Mouse (Mus musculus): Measurements from ENCODE around the gene Bicra. TPM values are rescaled to one million over a fixed set of nuclear protein-coding genes. Genes with fewer than 3 reads are reported as not detected.
A peak's percentile ranks its signal among the peaks of the same experiment; 100 is the strongest.

Gene Bicra
- polyA plus RNA-seq, 1 experiment from 2014 or later: 10.3 TPM

DNA sequence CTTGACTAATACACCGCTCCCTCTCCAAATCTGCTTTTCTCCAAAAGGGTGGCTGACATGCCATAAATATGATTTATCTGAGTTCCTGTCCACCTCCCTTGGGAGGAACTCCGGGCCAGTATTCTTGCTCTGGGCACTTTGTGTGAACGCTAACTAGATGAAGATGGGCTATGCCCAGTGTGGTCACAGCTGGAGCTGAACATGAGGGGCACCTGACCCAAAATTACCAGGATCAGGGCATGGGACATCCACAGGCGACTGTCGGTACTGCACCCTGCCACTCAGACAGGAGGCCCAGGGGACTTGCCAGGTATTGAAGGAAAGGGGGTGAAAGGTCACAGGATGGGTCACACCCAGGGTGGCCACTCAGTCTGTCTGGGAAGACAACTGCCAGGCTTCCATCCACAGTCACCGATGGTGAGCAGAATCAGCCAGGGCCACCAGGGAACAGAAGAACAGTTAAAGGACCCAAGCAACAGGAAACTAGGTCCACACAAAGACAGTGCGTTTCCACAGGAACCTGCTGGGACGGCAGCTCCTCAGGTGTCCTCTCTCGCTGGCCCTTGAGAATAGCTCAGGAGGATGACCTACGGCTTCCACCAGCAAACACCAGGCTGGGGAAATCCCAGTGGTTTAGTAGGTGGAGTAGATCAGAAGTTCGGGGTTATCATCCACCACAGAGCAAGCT is 35.0 kb downstream of the Bicra start:
- Histone ChIP-seq H3K9ac (no peak overlapping the region), H3K9me3 (replicated peaks) (no peaks in the 10 kb centered on the region), H3K27me3 (no peaks in the 10 kb centered on the region), H3K27ac (replicated peaks) (no peak overlapping the region), H3K4me2 (replicated peaks) (no peak overlapping the region), H3K4me1 (peaks cover 14% of the 10 kb centered on the region), H3K4me3 (replicated peaks) (no peak overlapping the region), H3K36me3 (0 out of 2 replicates have a peak, but pooled peaks cover 8% of the 10 kb centered on the region)
- no peak for ATAC-seq (ENCODE audit: insufficient number of reproducible peaks, low FRiP score, low TSS enrichment, low read depth)
- 83% methylated on average over 11 of the region's 11 CpGs for WGBS

DNA sequence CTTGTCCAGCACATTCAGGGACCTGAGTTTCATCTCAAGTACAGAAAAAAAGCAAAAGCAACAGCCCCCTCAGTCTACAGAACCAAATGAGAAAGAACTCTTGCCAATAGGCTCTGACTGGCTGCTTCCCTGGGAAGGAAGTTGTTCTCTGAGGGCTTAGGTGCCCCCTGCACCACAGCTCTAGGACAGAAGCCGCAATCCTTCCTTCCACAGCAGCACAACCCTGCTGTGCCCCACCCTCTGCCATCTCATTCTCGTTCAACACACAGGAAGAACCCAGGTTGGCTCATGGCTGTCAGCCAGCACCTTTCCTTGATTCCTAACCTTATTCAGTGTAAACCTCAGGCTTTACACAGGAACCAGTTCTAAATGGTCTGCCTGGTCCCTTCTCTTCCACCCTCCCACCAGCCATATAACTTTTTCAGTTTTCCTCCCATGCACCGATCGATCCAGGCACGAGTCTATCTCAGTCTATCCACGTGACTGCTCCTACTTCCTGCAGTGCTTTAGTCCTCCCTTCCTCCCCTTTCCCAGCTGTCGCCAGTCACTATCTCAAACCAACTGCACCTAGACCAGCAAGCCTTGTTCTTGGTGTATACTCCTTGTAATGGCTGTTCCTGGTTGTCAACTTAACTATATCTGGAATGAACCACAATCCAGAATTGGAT is 36.2 kb downstream of the Bicra start:
- no peak overlapping the region for H3K4me2 ChIP-seq (replicated peaks)
- no peak overlapping the region for H3K9ac ChIP-seq
- no peaks in the 10 kb centered on the region for H3K27me3 ChIP-seq
- H3K27ac ChIP-seq (replicated peaks): no peak overlapping the region
- no peak overlapping the region for H3K4me3 ChIP-seq (replicated peaks)
- peaks cover 14% of the 10 kb centered on the region for H3K4me1 ChIP-seq
- 0 out of 2 replicates have a peak, but pooled peaks have one; percentile 12 for ATAC-seq (ENCODE audit: insufficient number of reproducible peaks, low FRiP score, low TSS enrichment, low read depth)
- H3K9me3 ChIP-seq (replicated peaks): no peaks in the 10 kb centered on the region
- 82% methylated on average over 7 of the region's 7 CpGs for WGBS
- H3K36me3 ChIP-seq: 0 out of 2 replicates have a peak, but pooled peaks cover 12% of the 10 kb centered on the region

DNA sequence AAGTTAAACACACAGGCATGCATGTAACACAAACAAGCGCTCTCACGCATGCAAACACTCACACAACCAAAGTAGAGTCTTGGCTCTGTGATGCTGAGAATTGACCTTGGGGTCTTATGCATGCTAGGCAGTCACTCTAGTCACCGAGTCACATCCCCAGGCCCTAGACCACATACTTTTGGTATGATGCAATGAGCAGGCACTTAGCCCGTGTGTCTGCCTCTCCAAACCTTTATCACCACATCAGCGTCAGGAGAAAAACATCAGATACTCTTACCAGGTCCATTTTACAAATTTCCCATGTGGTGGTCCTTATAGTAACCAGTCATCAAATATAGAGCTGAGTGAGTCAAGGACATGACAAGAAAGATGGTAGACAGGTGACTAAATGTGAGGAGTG is 37.1 kb downstream of the Bicra start:
- Histone ChIP-seq H3K27ac (replicated peaks) (no peak overlapping the region), H3K4me1 (peaks cover 14% of the 10 kb centered on the region), H3K9me3 (replicated peaks) (no peaks in the 10 kb centered on the region), H3K27me3 (no peaks in the 10 kb centered on the region), H3K9ac (no peak overlapping the region), H3K4me2 (replicated peaks) (no peak overlapping the region), H3K4me3 (replicated peaks) (no peak overlapping the region), H3K36me3 (0 out of 2 replicates have a peak, but pooled peaks cover 12% of the 10 kb centered on the region)
- 79% methylated on average over 5 of the region's 5 CpGs for WGBS
- ATAC-seq (ENCODE audit: insufficient number of reproducible peaks, low FRiP score, low TSS enrichment, low read depth): no peak

DNA sequence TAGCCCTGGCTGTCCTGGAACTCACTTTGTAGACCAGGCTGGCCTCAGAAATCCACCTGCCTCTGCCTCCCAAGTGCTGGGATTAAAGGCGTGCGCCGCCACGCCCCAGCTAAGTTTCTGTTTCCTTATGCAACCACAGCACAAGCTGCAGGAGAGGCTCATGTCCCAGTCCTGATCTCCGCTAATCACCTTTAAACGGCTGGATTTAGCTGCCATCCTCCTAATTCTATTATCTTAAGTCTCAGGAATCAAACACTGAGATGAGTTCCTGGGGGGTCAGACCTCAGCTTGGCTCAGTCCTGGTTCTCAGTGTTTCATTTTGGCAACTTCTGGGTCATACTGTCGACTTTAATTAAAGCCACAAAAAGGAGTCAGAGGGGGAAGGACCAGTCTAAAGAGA is 38.1 kb downstream of the Bicra start:
- no peak overlapping the region for H3K4me3 ChIP-seq (replicated peaks)
- 0 out of 2 replicates have a peak, but pooled peaks cover 12% of the 10 kb centered on the region for H3K36me3 ChIP-seq
- no peak overlapping the region for H3K9ac ChIP-seq
- peaks cover 10% of the 10 kb centered on the region for H3K4me1 ChIP-seq
- ATAC-seq (ENCODE audit: insufficient number of reproducible peaks, low FRiP score, low TSS enrichment, low read depth): no peak
- H3K27ac ChIP-seq (replicated peaks): no peak overlapping the region
- H3K27me3 ChIP-seq: no peaks in the 10 kb centered on the region
- H3K4me2 ChIP-seq (replicated peaks): no peak overlapping the region
- 86% methylated on average over 7 of the region's 7 CpGs for WGBS
- no peaks in the 10 kb centered on the region for H3K9me3 ChIP-seq (replicated peaks)

DNA sequence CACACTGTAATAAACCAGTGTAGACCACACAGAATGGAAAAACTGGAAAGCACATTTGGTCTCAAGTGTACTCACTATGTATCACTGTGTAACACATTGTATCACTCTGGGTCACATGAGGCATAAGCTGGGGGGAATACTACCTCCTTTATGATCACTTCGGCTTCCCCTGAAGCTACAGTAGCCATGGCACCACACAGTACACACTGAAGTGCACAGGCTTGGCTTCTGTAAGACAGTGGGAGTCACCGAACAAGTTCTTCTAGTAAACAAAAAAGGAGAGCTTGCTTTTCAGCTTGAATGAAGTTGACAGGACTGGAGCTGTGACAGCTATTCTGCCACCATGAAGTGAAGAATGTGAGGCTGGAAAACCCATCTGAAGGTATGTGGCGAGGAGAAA is 42.7 kb downstream of the Bicra start:
- H3K4me1 ChIP-seq: peaks cover 31% of the 10 kb centered on the region
- peak overlapping the region; percentile 71 for H3K27ac ChIP-seq (replicated peaks)
- no peaks in the 10 kb centered on the region for H3K9me3 ChIP-seq (replicated peaks)
- H3K4me2 ChIP-seq (replicated peaks): 0 out of 2 replicates have a peak overlapping the region, but pooled peaks have one; percentile 6
- WGBS: 54% methylated on average over 3 of the region's 3 CpGs
- ATAC-seq (ENCODE audit: insufficient number of reproducible peaks, low FRiP score, low TSS enrichment, low read depth): no peak
- H3K4me3 ChIP-seq (replicated peaks): no peak overlapping the region
- H3K27me3 ChIP-seq: no peaks in the 10 kb centered on the region
- 0 out of 2 replicates have a peak, but pooled peaks cover 5% of the 10 kb centered on the region for H3K36me3 ChIP-seq
- no peak overlapping the region for H3K9ac ChIP-seq

DNA sequence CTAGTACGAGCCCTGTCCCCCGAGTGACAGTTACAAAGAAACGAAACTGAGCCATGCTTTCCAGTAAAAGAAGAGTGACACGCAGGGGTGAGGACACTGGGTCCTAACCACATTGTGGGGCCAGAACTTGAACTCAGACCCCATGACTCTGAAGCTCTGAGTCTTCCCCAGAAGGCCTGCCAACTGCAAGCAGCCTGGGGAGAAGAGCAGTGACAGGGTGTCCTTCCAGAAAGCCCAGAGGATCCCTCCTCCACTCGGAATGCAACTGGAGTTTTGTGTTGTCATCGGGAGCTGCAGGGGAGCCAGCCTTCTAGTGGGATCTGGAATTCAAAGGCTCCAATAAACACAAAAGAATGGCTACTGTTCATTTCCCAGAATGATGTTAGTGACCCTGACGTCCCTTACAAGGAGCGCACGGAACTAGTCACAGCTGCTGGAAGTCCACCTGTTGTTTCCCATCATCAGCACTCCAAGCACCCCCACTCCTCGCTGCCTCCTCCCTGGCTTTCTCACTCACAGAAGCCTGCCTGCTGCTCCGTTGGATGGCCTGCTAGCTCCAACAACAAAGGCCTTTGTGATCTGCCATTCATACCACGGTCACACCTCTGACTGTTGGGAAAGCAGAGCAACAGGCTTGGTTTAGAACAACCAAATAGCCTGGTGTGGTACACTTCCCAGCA is 43.4 kb downstream of the Bicra start:
- ATAC-seq (ENCODE audit: insufficient number of reproducible peaks, low FRiP score, low TSS enrichment, low read depth): peak; percentile 36; the same call in 1 of the 2 replicates
- Histone ChIP-seq H3K4me1 (peaks cover 31% of the 10 kb centered on the region), H3K9ac (no peak overlapping the region), H3K4me3 (replicated peaks) (no peak overlapping the region), H3K36me3 (peaks cover 5% of the 10 kb centered on the region; the same call in 1 of the 2 replicates), H3K27ac (replicated peaks) (peak overlapping the region; percentile 71), H3K9me3 (replicated peaks) (no peaks in the 10 kb centered on the region), H3K4me2 (replicated peaks) (no peak overlapping the region), H3K27me3 (no peaks in the 10 kb centered on the region)
- WGBS: 69% methylated on average over 12 of the region's 12 CpGs

DNA sequence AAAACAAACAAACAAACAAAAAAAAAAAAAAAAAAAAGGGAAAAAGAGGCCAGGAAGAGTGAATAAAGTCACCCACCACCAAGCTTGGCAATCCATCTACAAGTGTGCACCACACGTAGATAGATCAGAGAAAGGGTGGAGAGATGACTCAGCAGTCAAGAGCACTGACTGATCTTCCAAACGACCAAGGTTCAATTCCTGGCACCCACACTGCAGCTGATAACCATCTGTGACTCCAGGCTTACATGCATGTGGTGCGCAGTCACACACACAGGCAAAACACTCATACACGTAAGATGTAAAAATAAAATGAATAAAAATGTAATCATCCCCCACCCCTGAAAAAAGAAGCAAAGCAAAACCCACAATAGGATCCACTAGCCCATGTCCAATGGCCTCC is 44.7 kb downstream of the Bicra start:
- Histone ChIP-seq H3K9me3 (replicated peaks) (no peaks in the 10 kb centered on the region), H3K4me1 (peaks cover 31% of the 10 kb centered on the region), H3K4me3 (replicated peaks) (no peak overlapping the region), H3K27ac (replicated peaks) (no peak overlapping the region; the same call in 1 of the 2 replicates), H3K9ac (no peak overlapping the region), H3K27me3 (no peaks in the 10 kb centered on the region), H3K4me2 (replicated peaks) (no peak overlapping the region), H3K36me3 (peaks cover 10% of the 10 kb centered on the region)
- 67% methylated on average over 4 of the region's 4 CpGs for WGBS
- ATAC-seq (ENCODE audit: insufficient number of reproducible peaks, low FRiP score, low TSS enrichment, low read depth): no peak

DNA sequence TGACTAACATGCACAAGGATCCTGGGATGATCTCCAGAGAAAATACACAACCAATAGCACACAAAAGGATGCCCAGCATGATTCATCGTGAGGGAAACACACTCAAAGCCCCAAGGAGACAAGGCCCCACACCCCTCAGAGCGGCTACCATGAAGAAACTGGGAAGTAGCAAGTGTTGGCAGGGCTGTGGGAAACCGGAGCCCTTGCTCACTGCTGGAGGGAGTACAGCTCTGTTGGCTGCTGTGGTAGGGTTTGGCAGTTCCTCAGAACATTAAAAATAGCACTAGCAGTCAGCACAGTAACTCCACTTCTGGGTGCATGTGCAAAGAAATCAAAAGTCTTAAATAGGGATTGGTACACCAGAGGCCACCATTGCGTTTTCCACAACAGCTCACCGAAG is 45.5 kb downstream of the Bicra start:
- Histone ChIP-seq H3K9me3 (replicated peaks) (no peaks in the 10 kb centered on the region), H3K27ac (replicated peaks) (peak overlapping the region; percentile 31; the same call in 1 of the 2 replicates), H3K36me3 (peaks cover 14% of the 10 kb centered on the region), H3K4me2 (replicated peaks) (no peak overlapping the region), H3K4me3 (replicated peaks) (no peak overlapping the region), H3K4me1 (peaks cover 31% of the 10 kb centered on the region), H3K27me3 (no peaks in the 10 kb centered on the region), H3K9ac (no peak overlapping the region)
- peak; percentile 72; the same call in 1 of the 2 replicates for ATAC-seq (ENCODE audit: insufficient number of reproducible peaks, low FRiP score, low TSS enrichment, low read depth)
- WGBS: 73% methylated on average over 5 of the region's 5 CpGs

DNA sequence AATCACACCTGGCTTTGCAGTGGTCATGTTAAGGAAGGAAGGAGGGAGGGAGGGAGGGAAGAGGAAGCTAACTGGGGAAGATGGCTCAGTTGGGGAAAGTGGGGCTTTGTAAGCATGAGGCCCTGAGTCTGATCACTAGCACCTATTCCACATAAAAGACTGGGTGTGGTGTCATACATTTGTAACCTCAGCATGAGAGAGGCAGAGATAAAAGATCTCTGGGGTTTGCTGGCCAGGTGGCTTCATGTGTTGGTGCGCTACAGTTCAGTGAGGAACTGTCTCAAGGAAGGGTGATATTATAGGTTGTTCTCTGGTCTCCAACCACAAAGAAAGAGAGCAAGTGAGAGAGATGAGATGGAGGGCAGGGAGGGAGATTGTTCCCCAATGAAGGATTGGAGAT is 46.0 kb downstream of the Bicra start:
- no peak overlapping the region for H3K4me2 ChIP-seq (replicated peaks)

DNA sequence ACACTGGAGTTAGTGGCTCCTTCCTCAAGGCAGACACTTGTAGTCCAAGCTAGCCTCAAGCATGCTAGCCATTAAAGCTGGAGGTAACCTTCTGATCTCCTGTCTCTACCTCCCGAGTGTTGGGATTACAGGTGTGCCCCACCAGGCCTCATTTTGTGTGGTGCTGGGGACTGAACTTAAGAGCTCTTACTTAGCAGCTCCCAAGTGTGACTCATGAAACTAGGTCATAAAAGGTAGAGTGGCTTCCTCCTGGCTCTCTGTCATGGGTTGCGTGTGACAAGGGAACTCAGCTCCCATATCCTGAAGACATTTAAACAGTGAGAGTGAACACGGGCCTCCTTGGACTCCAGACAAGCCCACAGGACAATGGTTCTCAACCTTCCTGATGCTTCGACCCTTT is 53.9 kb downstream of the Bicra start:
- Histone ChIP-seq H3K4me1 (no peaks in the 10 kb centered on the region), H3K4me3 (replicated peaks) (no peak overlapping the region), H3K4me2 (replicated peaks) (no peak overlapping the region), H3K9ac (no peak overlapping the region), H3K27ac (replicated peaks) (no peak overlapping the region), H3K27me3 (no peaks in the 10 kb centered on the region), H3K9me3 (replicated peaks) (no peaks in the 10 kb centered on the region), H3K36me3 (peaks cover 79% of the 10 kb centered on the region)
- 96% methylated on average over 4 of the region's 4 CpGs for WGBS
- no peak for ATAC-seq (ENCODE audit: insufficient number of reproducible peaks, low FRiP score, low TSS enrichment, low read depth)

More for the DNA sequence above, 46.0 kb downstream of the Bicra start:
- 92% methylated on average over 1 of the region's 1 CpGs for WGBS
- Histone ChIP-seq H3K9ac (no peak overlapping the region), H3K4me1 (peaks cover 31% of the 10 kb centered on the region), H3K9me3 (replicated peaks) (no peaks in the 10 kb centered on the region), H3K27ac (replicated peaks) (0 out of 2 replicates have a peak overlapping the region, but pooled peaks have one; percentile 31), H3K27me3 (no peaks in the 10 kb centered on the region), H3K4me3 (replicated peaks) (no peak overlapping the region), H3K36me3 (peaks cover 19% of the 10 kb centered on the region)
- no peak for ATAC-seq (ENCODE audit: insufficient number of reproducible peaks, low FRiP score, low TSS enrichment, low read depth)

DNA sequence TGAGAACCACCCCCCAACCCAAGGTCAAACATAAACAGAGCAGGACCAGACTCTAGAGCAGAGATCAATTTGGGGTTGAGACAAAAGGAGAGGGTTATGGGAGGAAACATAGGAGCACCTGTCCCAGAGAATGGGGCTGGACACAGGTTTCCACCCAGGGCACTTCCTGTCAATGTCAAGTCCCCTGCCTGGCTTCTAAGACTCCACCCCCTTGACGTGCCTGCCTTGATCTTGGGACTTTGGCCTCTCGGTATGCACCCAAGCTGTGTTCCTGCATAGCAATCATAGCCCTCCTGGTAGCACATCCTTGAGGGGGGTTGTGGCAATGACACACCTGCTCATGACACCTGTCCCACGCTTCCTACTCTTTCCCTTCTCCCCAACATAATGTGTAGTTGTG is 54.6 kb downstream of the Bicra start:
- Histone ChIP-seq H3K9ac (no peak overlapping the region), H3K4me1 (no peaks in the 10 kb centered on the region), H3K27me3 (no peaks in the 10 kb centered on the region), H3K9me3 (replicated peaks) (no peaks in the 10 kb centered on the region), H3K36me3 (peaks cover 85% of the 10 kb centered on the region), H3K4me3 (replicated peaks) (no peak overlapping the region), H3K27ac (replicated peaks) (no peak overlapping the region), H3K4me2 (replicated peaks) (no peak overlapping the region)
- 88% methylated on average over 3 of the region's 3 CpGs for WGBS
- ATAC-seq (ENCODE audit: insufficient number of reproducible peaks, low FRiP score, low TSS enrichment, low read depth): no peak
